Mouse (Mus musculus) embryonic facial prominence, embryonic 15.5 days (tissue): ENCODE data around the gene Psme2b. TPM values are rescaled to one million over a fixed set of nuclear protein-coding genes. Genes with fewer than 3 reads are reported as not detected.
"Not testable (repeated sequence)": the region's sequence is repeated elsewhere in the genome, so short reads cannot be mapped to it uniquely, and the experiment has no call there.

Source experiments
- ATAC-seq: fragments of 200-750 bp; cut with Nextera tagmentation; 2 replicates; pipeline ENCODE4 v1.8.0; 2017; ENCODE audit warnings: low read depth, moderate TSS enrichment; ENCODE audit not compliant: insufficient number of reproducible peaks, low FRiP score, low TSS enrichment
- H3K27ac ChIP-seq: fragments of 300-500 bp; sonication (generic); replicated peaks from 2 replicates; pipeline ENCODE4 v1.5.1; 2015; ENCODE audit warnings: mild to moderate bottlenecking, inconsistent platforms
- H3K27me3 ChIP-seq: fragments of 300-500 bp; sonication (generic); 2 replicates; pipeline ENCODE4 v1.6.1; 2015; ENCODE audit warnings: inconsistent platforms
- H3K36me3 ChIP-seq: fragments of 300-500 bp; sonication (generic); 2 replicates; pipeline ENCODE4 v1.6.1; 2015; ENCODE audit warnings: mild to moderate bottlenecking, inconsistent platforms
- H3K4me1 ChIP-seq: fragments of 300-500 bp; sonication (generic); 2 replicates; pipeline ENCODE4 v1.6.1; 2015; ENCODE audit warnings: inconsistent platforms
- H3K4me2 ChIP-seq: fragments of 300-500 bp; sonication (generic); replicated peaks from 2 replicates; pipeline ENCODE4 v1.6.1; 2015; ENCODE audit warnings: mild to moderate bottlenecking, inconsistent platforms
- H3K4me3 ChIP-seq: fragments of 300-500 bp; sonication (generic); replicated peaks from 2 replicates; pipeline ENCODE4 v1.5.1; 2015; ENCODE audit warnings: mild to moderate bottlenecking, inconsistent platforms
- H3K9ac ChIP-seq: fragments of 300-500 bp; sonication (generic); 2 replicates; pipeline ENCODE4 v1.6.1; 2015; ENCODE audit warnings: inconsistent platforms
- H3K9me3 ChIP-seq: fragments of 300-500 bp; sonication (generic); replicated peaks from 2 replicates; pipeline ENCODE4 v1.6.1; 2016; ENCODE audit warnings: inconsistent platforms
- WGBS: fragments of 180-500 bp; shearing (Covaris S2); methylation state at CpG from one replicate; pipeline ENCODE4 v1.1.7; 2015; 5-methylcytosine and 5-hydroxymethylcytosine counted together
- polyA plus RNA-seq: library from polyadenylated mRNA; unstranded; fragments of >200 nt; fragmentation: Nextera tagmentation; extraction: Ambion mirVana; gene quantifications from 2 replicates; pipeline ENCODE4 v1.2.1, GENCODE M21; 2015

Gene Psme2b
- polyA plus RNA-seq, 1 experiment from 2014 or later = 2.1 TPM

- H3K4me3 ChIP-seq, ATAC-seq, H3K9me3 ChIP-seq, H3K4me2 ChIP-seq, H3K4me1 ChIP-seq, H3K36me3 ChIP-seq, H3K27ac ChIP-seq, H3K9ac ChIP-seq, H3K27me3 ChIP-seq: not testable (repeated sequence)
- 74% methylated on average over 6 of the region's 6 CpGs for WGBS
These were observed 45.1 kb downstream of the Psme2b start for GRCm38 (mm10) chr11:48900654-48901566.

- no peak for ATAC-seq
- Histone ChIP-seq H3K36me3 (no peaks in the 10 kb centered on the region), H3K27me3 (no peaks in the 10 kb centered on the region), H3K4me2 (no peak overlapping the region), H3K4me1 (no peaks in the 10 kb centered on the region), H3K4me3 (no peak overlapping the region), H3K27ac (no peak overlapping the region), H3K9me3 (no peaks in the 10 kb centered on the region), H3K9ac (no peak overlapping the region)
- 69% methylated on average over 2 of the region's 2 CpGs for WGBS
These were observed 47.1 kb downstream of the Psme2b start for GRCm38 (mm10) chr11:48898812-48899431.

Other genes with a start within 250 kb of the Psme2b start
- 718 and 762 TPM in 2 replicates for gene Rack1, start 145.9 kb downstream of the Psme2b start, polyA plus RNA-seq
- 7.5 and 8.1 TPM in 2 replicates for gene Trim41, start 128.8 kb downstream of the Psme2b start, polyA plus RNA-seq
- gene Trim7, start 120.0 kb downstream of the Psme2b start, polyA plus RNA-seq = 5.4 and 5.8 TPM in 2 replicates
- gene Gm12184, start 119.5 kb downstream of the Psme2b start, polyA plus RNA-seq = 2.3 and 4.9 TPM in 2 replicates
- 8.3 and 8.8 TPM in 2 replicates for gene Irgm1, start 74.5 kb downstream of the Psme2b start, polyA plus RNA-seq
- 0.20 and 0.49 TPM in 2 replicates for gene Gm5431, start 44.0 kb downstream of the Psme2b start, polyA plus RNA-seq
- gene Olfr56, start 32.7 kb upstream of the Psme2b start, polyA plus RNA-seq = not detected in 2 replicates
- 0.49 and 0.75 TPM in 2 replicates for gene 9930111J21Rik1, start 33.2 kb upstream of the Psme2b start, polyA plus RNA-seq
- not detected in 2 replicates for gene Gm12185, start 46.0 kb upstream of the Psme2b start, polyA plus RNA-seq
- gene Tgtp1, start 48.0 kb upstream of the Psme2b start, polyA plus RNA-seq = 0.24 and 0.42 TPM in 2 replicates
- 0.83 and 0.91 TPM in 2 replicates for gene 9930111J21Rik2, start 105.1 kb upstream of the Psme2b start, polyA plus RNA-seq
- 0.21 TPM in 2 replicates for gene Tgtp2, start 118.0 kb upstream of the Psme2b start, polyA plus RNA-seq
- gene Ifi47, start 130.4 kb upstream of the Psme2b start, polyA plus RNA-seq = 2.1 and 2.6 TPM in 2 replicates
- 0.17 and 0.27 TPM in 2 replicates for gene Olfr1396, start 168.7 kb upstream of the Psme2b start, polyA plus RNA-seq
- gene Olfr1395, start 196.1 kb upstream of the Psme2b start, polyA plus RNA-seq = 0.25 and 0.51 TPM in 2 replicates
- 0.05 TPM in 2 replicates for gene Olfr1394, start 208.2 kb upstream of the Psme2b start, polyA plus RNA-seq
- gene Btnl9, start 241.0 kb upstream of the Psme2b start, polyA plus RNA-seq = 1.7 and 2.2 TPM in 2 replicates